Mouse (Mus musculus): ENCODE results near the gene Med23.

GRCm38 (mm10) chr10:24831377-24832095, 38.2 kb upstream of the Med23 start:
- TF ChIP-seq CTCF (IDR thresholded peaks at IDR 0.05; ENCODE audit: low read depth, low read length) (no peak), POLR2A (IDR thresholded peaks at IDR 0.05; ENCODE audit: borderline replicate concordance, low read depth, low read length) (no peak)
